Mouse (Mus musculus): ENCODE results near the gene Mup22. TPM values are rescaled to one million over a fixed set of nuclear protein-coding genes. Genes with fewer than 3 reads are reported as not detected.
"Not testable (repeated sequence)": the region's sequence is repeated elsewhere in the genome, so short reads cannot be mapped to it uniquely, and the experiment has no call there.

The Mup22 gene
- total RNA-seq (2021): not detected
- long read RNA-seq, experiment 1: 0 reads
- long read RNA-seq, experiment 2: 0 reads

DNA sequence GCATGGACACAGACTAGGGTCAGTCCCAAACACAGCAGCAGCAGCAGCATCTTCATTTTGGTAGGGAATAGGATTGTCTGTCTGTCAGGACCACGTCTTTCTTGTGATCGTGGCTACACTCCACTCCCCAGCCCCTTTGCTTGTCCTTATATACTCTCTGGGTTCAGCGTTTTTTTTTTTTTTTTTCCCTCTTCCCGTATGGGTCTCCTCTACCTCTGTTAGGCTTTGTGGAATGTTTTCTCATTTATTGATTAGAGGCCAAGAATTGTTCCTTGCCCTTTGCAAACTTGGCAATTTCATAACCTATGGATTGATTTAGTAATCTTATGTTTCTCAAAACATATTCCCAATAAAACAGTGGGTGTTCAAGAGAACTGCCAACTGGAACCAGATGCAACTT lies at the start of gene Mup22:
Gene Mup22, minus strand, starts transcription at position 101 of the 400 bp plus-strand sequence.
- DNase-seq; intact Hi-C loops (cut with DNase I; ENCODE audit: low total_unique reads): not testable (repeated sequence)

DNA sequence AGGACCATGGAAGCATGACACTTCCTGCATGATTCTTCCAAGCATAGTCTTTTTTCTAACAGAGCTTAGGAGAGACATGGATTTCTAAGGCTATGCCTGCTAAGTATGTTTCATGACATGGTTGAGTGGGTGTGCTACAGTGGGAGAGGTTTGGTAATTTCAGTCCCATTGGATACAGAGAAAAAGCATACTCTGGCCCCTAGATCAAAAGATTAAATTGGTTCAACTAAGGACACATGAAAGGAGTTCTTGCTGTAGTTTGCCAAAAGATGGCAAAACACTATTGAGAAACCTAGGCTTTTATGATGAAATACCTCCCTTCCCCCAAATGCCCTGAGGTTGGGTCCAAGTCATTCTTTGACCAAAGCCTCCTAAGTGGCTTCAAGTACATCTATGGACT lies 19.6 kb upstream of the Mup22 start:
- intact Hi-C loops (cut with DNase I; ENCODE audit: low total_unique reads); DNase-seq: not testable (repeated sequence)

Other genes with a start within 250 kb of the Mup22 start
- gene Mup10, start 239.3 kb downstream of the Mup22 start, total RNA-seq (2021): not detected
- not detected for gene Mup11, start 159.1 kb downstream of the Mup22 start, total RNA-seq (2021)
- gene Mup12, start 80.1 kb downstream of the Mup22 start, total RNA-seq (2021): not detected

Measured in gastrocnemius, postnatal 14 days (tissue).